Mouse (Mus musculus) right cerebral cortex, adult 18-20 months (tissue): ENCODE measurements at regions not wholly inside any gene's neighbourhood (a gene's known extent, or its start where the extent isn't known, plus 50 kb on each side); places are given as distances from the start of the nearest gene placed in this dataset.
"Not testable (repeated sequence)": the region's sequence is repeated elsewhere in the genome, so short reads cannot be mapped to it uniquely, and the experiment has no call there.

Source experiments
- DNase-seq: peaks from one replicate; pipeline ENCODE4 v3.0.0; 2022; ENCODE audit warnings: mixed read lengths

GRCm38 (mm10) chr16:73404099-73404498, 1007.5 kb downstream of the Robo2 start:
- DNase-seq = no peak

- no peak for DNase-seq
Measured at GRCm38 (mm10) chr16:73379056-73379455, 1032.6 kb downstream of the Robo2 start.

GRCm38 (mm10) chr16:73374608-73375165, 1036.9 kb downstream of the Robo2 start:
- no peak for DNase-seq

- DNase-seq = no peak
Measured at GRCm38 (mm10) chr16:73368607-73369233, 1042.9 kb downstream of the Robo2 start.

GRCm38 (mm10) chr16:73367926-73368325, 1043.7 kb downstream of the Robo2 start:
- no peak for DNase-seq

- DNase-seq = peak; percentile 24
Measured at GRCm38 (mm10) chr16:73367226-73367840, 1044.3 kb downstream of the Robo2 start.

GRCm38 (mm10) chr16:73350698-73351097, 1042.6 kb downstream of the Robo1 start:
- DNase-seq = no peak

- no peak for DNase-seq
Measured at GRCm38 (mm10) chr16:73343941-73344340, 1035.8 kb downstream of the Robo1 start.

- DNase-seq = no peak
Measured at GRCm38 (mm10) chr16:73343531-73343930, 1035.4 kb downstream of the Robo1 start.

- no peak for DNase-seq
Measured at GRCm38 (mm10) chr16:73317644-73318043, 1009.5 kb downstream of the Robo1 start.

- no peak for DNase-seq
Measured at GRCm38 (mm10) chr16:73310096-73310495, 1002.0 kb downstream of the Robo1 start.

- no peak for DNase-seq
Measured at GRCm38 (mm10) chr16:73279951-73280350, 971.8 kb downstream of the Robo1 start.

- no peak for DNase-seq
Measured at GRCm38 (mm10) chr16:73259691-73260090, 951.6 kb downstream of the Robo1 start.

- DNase-seq = no peak
Measured at GRCm38 (mm10) chr16:73259283-73259682, 951.2 kb downstream of the Robo1 start.

- no peak for DNase-seq
Measured at GRCm38 (mm10) chr16:73245073-73245590, 937.0 kb downstream of the Robo1 start.

- DNase-seq = no peak
Measured at GRCm38 (mm10) chr16:73230599-73230998, 922.5 kb downstream of the Robo1 start.

- peak; percentile 11 for DNase-seq
Measured at GRCm38 (mm10) chr16:73217555-73217954, 909.4 kb downstream of the Robo1 start.

- no peak for DNase-seq
Measured at GRCm38 (mm10) chr16:73203542-73203941, 895.4 kb downstream of the Robo1 start.

- DNase-seq = no peak
Measured at GRCm38 (mm10) chr16:73200991-73201390, 892.9 kb downstream of the Robo1 start.

GRCm38 (mm10) chr16:73182776-73183175, 874.7 kb downstream of the Robo1 start:
- DNase-seq = no peak

GRCm38 (mm10) chr16:73182258-73182657, 874.2 kb downstream of the Robo1 start:
- DNase-seq = no peak

- DNase-seq = no peak
Measured at GRCm38 (mm10) chr16:73155447-73155846, 847.3 kb downstream of the Robo1 start.

- DNase-seq = not testable (repeated sequence)
Measured at GRCm38 (mm10) chr16:73127927-73128326, 819.8 kb downstream of the Robo1 start.

GRCm38 (mm10) chr16:73120568-73120967, 812.5 kb downstream of the Robo1 start:
- no peak for DNase-seq
